Mouse (Mus musculus) cerebellum, adult 2 months (tissue): ENCODE measurements at regions not wholly inside any gene's neighbourhood (a gene's known extent, or its start where the extent isn't known, plus 50 kb on each side); places are given as distances from the start of the nearest gene placed in this dataset.

Source experiments
- DNase-seq, 2 experiments: peaks; one replicate each; pipeline ENCODE4 v3.0.0; 2021
- H3K27ac ChIP-seq: fragments of 200-500 bp; 2 replicates; pipeline ENCODE4 v1.5.1; 2012; ENCODE audit warnings: low read length, control low read depth, inconsistent platforms; ENCODE audit not compliant: insufficient read depth
- H3K27me3 ChIP-seq: fragments of 200-500 bp; 2 replicates; pipeline ENCODE4 v1.6.1; 2012; ENCODE audit warnings: inconsistent platforms, mild to moderate bottlenecking, low read length, moderate library complexity; ENCODE audit not compliant: control insufficient read depth, insufficient read depth
- H3K4me1 ChIP-seq: fragments of 200-500 bp; 2 replicates; pipeline ENCODE4 v1.6.1; 2011; ENCODE audit warnings: low read length; ENCODE audit not compliant: control insufficient read depth, insufficient read depth
- H3K4me3 ChIP-seq: fragments of 200-500 bp; replicated peaks from 2 replicates; pipeline ENCODE3; 2011; ENCODE audit warnings: mild to moderate bottlenecking, low read depth, low read length, control low read depth; ENCODE audit not compliant: insufficient read depth
- CTCF ChIP-seq: fragments of 200-500 bp; IDR thresholded peaks from 2 replicates; pipeline ENCODE4 v1.5.1; 2011; ENCODE audit warnings: low read depth, mild to moderate bottlenecking, control low read depth, low read length, moderate library complexity, borderline replicate concordance; ENCODE audit not compliant: insufficient read depth
- POLR2A ChIP-seq: fragments of 200-500 bp; IDR thresholded peaks from 2 replicates; pipeline ENCODE4 v1.6.1; 2011; ENCODE audit warnings: low read length, control low read depth, borderline replicate concordance; ENCODE audit not compliant: insufficient read depth
- WGBS: fragments of 180-500 bp; shearing (Covaris S2); methylation state at CpG from one replicate; pipeline ENCODE4 v1.1.7; 2018; 5-methylcytosine and 5-hydroxymethylcytosine counted together

- H3K27ac ChIP-seq: no peak overlapping the region
- no peak overlapping the region for H3K4me3 ChIP-seq
- 73% methylated on average over 3 of the region's 3 CpGs for WGBS
- TF ChIP-seq CTCF (no peak), POLR2A (no peak)
- H3K27me3 ChIP-seq: no peaks in the 10 kb centered on the region
- DNase-seq: no peak
- H3K4me1 ChIP-seq: no peaks in the 10 kb centered on the region
These were observed 1303.8 kb downstream of the Synb start for GRCm38 (mm10) chr14:67990271-67990670.
